Mouse (Mus musculus) ES-Bruce4 (cell line): ENCODE results near the gene Cdhr4. TPM values are rescaled to one million over a fixed set of nuclear protein-coding genes. Genes with fewer than 3 reads are reported as not detected.
"Not testable (repeated sequence)": the region's sequence is repeated elsewhere in the genome, so short reads cannot be mapped to it uniquely, and the experiment has no call there.

Experiments used
- H3K27ac ChIP-seq: 2 replicates; pipeline ENCODE4 v1.5.1; 2012; ENCODE audit warnings: low read length, inconsistent platforms; ENCODE audit not compliant: insufficient read depth
- H3K27me3 ChIP-seq: 2 replicates; pipeline ENCODE4 v1.6.1; 2012; ENCODE audit warnings: mild to moderate bottlenecking, low read length, inconsistent platforms; ENCODE audit not compliant: control insufficient read depth, poor library complexity, insufficient read depth, severe bottlenecking
- H3K36me3 ChIP-seq: 2 replicates; pipeline ENCODE4 v1.6.1; 2012; ENCODE audit warnings: inconsistent platforms, mild to moderate bottlenecking, low read length, moderate library complexity; ENCODE audit not compliant: control insufficient read depth, poor library complexity, insufficient read depth, severe bottlenecking
- H3K4me1 ChIP-seq: one replicate; pipeline ENCODE4 v1.8.1; 2011; ENCODE audit warnings: low read length; ENCODE audit not compliant: control insufficient read depth, insufficient read depth
- H3K4me3 ChIP-seq: 2 replicates; pipeline ENCODE4 v1.5.1; 2011; ENCODE audit warnings: low read depth, mild to moderate bottlenecking, low read length
- H3K9ac ChIP-seq: 2 replicates; pipeline ENCODE4 v1.6.1; 2012; ENCODE audit warnings: low read depth, mild to moderate bottlenecking, inconsistent platforms; ENCODE audit not compliant: poor library complexity, severe bottlenecking
- H3K9me3 ChIP-seq: replicated peaks from 2 replicates; pipeline ENCODE4 v1.6.1; 2012; ENCODE audit warnings: mild to moderate bottlenecking, low read length, inconsistent platforms; ENCODE audit not compliant: control insufficient read depth, poor library complexity, insufficient read depth, severe bottlenecking
- CTCF ChIP-seq: IDR thresholded peaks from one replicate; pipeline ENCODE4 v1.8.1; 2011; ENCODE audit warnings: low read depth, low read length
- EP300 ChIP-seq: IDR thresholded peaks from 2 replicates; pipeline ENCODE4 v1.6.1; 2011; ENCODE audit warnings: low read depth, low read length; ENCODE audit not compliant: insufficient read depth
- POLR2A ChIP-seq: IDR thresholded peaks from one replicate; pipeline ENCODE4 v1.8.1; 2011; ENCODE audit warnings: low read length; ENCODE audit not compliant: insufficient read depth
- polyA plus RNA-seq: library from polyadenylated mRNA; stranded (reverse); fragments of >200 nt; gene quantifications from 2 replicates; pipeline ENCODE4 v1.2.4, GENCODE M21; 2011; ENCODE audit warnings: low read depth; ENCODE audit not compliant: missing spikeins, insufficient read depth, insufficient read length

The Cdhr4 gene
- polyA plus RNA-seq, 1 experiment, result not detected

DNA sequence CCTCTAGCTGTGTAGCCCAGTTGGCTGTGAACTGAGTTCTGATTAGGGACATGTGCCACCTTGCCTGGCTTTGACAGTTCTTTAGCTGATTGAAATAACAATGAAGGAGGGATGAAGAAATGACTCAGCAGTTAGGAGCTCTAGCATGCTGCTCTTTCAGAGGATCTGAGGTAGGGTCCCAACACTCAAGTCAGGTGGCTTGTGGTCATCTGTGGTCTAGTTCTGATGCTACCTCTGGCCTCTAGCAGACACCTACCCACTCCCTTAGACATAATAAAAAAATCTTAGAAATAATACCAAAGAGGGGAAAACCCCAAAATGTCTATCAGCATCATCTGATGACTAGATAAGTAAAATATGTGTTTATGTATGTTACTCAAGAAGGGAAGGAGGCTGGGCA is 18.1 kb downstream of the Cdhr4 start:
- Histone ChIP-seq H3K27ac (0 out of 2 replicates have a peak overlapping the region, but pooled peaks have one; percentile 42), H3K36me3 (peaks cover 2% of the 10 kb centered on the region; the same call in 1 of the 2 replicates), H3K9ac (0 out of 2 replicates have a peak overlapping the region, but pooled peaks have one; percentile 26), H3K27me3 (no peaks in the 10 kb centered on the region), H3K4me3 (no peak overlapping the region), H3K4me1 (peaks cover 9% of the 10 kb centered on the region), H3K9me3 (no peaks in the 10 kb centered on the region)
- TF ChIP-seq CTCF (no peak), EP300 (no peak), POLR2A (no peak)

DNA sequence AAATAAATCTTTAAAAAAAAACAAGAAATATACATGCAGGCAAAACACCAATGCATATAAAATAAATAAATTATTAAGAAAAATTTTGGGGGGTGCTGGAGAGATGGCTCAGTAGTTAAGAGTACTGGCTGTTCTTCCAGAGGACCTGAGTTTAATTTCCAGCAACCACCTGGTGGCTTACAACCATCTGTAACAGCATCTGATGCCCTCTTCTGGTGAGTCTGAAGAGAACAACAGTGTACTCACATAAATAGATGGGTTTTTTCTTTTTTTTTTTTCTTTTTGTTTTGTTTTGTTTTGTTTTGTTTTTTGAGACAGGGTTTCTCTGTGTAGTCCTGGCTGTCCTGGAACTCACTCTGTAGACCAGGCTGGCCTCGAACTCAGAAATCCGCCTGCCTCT is 21.3 kb downstream of the Cdhr4 start:
- not testable (repeated sequence) for H3K4me3 ChIP-seq, H3K4me1 ChIP-seq, H3K9me3 ChIP-seq, H3K36me3 ChIP-seq, H3K27ac ChIP-seq, H3K9ac ChIP-seq, H3K27me3 ChIP-seq

- no peak for TF ChIP-seq POLR2A
- TF ChIP-seq EP300, result no peak
- no peak for TF ChIP-seq CTCF
- H3K4me1 ChIP-seq, result peaks cover 3% of the 10 kb centered on the region
- H3K9me3 ChIP-seq, result no peaks in the 10 kb centered on the region
- H3K4me3 ChIP-seq, result no peak overlapping the region
- H3K36me3 ChIP-seq, result peaks cover 2% of the 10 kb centered on the region; the same call in 1 of the 2 replicates
- no peak overlapping the region for H3K27ac ChIP-seq
- H3K27me3 ChIP-seq, result no peaks in the 10 kb centered on the region
- H3K9ac ChIP-seq, result no peak overlapping the region
These were observed 24.8 kb downstream of the Cdhr4 start for GRCm38 (mm10) chr9:108017127-108017526.

DNA sequence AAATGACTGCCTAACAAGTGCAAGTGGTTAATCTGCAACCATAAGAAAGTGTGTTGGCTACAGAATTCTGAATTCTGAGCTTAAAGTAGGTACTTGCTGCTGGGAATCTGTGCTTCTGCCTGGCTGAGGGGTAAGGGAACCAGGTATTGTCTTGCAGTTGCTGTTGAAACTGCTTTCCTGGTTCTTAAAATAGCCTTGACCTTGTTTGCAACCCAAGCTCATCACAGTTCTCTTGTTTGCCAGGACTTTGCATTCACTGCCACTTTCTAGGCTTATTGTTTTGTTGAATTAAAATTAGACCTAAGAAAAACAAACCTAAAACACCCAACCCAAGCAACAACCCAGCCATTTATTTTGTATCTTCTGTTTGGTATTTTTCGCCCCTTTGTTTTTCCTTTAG is 28.4 kb downstream of the Cdhr4 start:
- peaks cover 3% of the 10 kb centered on the region for H3K4me1 ChIP-seq
- H3K9ac ChIP-seq, result no peak overlapping the region
- no peak overlapping the region for H3K4me3 ChIP-seq
- TF ChIP-seq POLR2A (no peak), EP300 (no peak), CTCF (no peak)
- no peaks in the 10 kb centered on the region for H3K9me3 ChIP-seq
- no peaks in the 10 kb centered on the region for H3K27me3 ChIP-seq
- no peak overlapping the region for H3K27ac ChIP-seq
- H3K36me3 ChIP-seq, result peaks cover 9% of the 10 kb centered on the region

- Histone ChIP-seq H3K27me3 (no peaks in the 10 kb centered on the region), H3K36me3 (peaks cover 17% of the 10 kb centered on the region), H3K27ac (no peak overlapping the region), H3K9ac (no peak overlapping the region), H3K9me3 (no peaks in the 10 kb centered on the region), H3K4me1 (peaks cover 3% of the 10 kb centered on the region), H3K4me3 (no peak overlapping the region)
- TF ChIP-seq POLR2A (no peak), CTCF (no peak), EP300 (no peak)
These were observed 30.9 kb downstream of the Cdhr4 start for GRCm38 (mm10) chr9:108023216-108023615.

DNA sequence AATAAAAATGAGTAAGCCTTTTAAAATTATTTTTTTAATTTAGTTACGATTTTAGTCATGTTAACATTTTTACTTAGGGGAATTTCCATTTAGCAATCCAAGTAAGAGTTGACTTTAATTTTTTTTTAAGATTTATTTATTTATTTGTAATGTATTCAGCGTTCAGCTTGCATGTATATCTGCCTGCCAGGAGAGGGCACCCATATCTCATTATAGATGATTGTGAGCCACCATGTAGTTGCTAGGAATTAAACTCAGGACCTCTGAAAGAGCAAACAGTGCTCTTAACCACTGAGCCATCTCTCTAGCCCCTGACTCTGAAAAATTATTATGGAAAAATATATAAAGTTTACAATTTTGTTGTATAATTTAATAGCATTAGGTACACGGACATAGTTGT is 34.3 kb downstream of the Cdhr4 start:
- peaks cover 17% of the 10 kb centered on the region for H3K36me3 ChIP-seq
- H3K4me3 ChIP-seq, result no peak overlapping the region
- H3K27me3 ChIP-seq, result no peaks in the 10 kb centered on the region
- peaks cover 1% of the 10 kb centered on the region for H3K4me1 ChIP-seq
- H3K9me3 ChIP-seq, result no peaks in the 10 kb centered on the region
- H3K27ac ChIP-seq, result no peak overlapping the region
- TF ChIP-seq CTCF, result no peak
- TF ChIP-seq POLR2A, result no peak
- TF ChIP-seq EP300, result no peak
- H3K9ac ChIP-seq, result no peak overlapping the region

GRCm38 (mm10) chr9:108027867-108028266 is 35.6 kb downstream of the Cdhr4 start:
- Histone ChIP-seq H3K27me3 (no peaks in the 10 kb centered on the region), H3K4me3 (no peak overlapping the region), H3K9ac (no peak overlapping the region), H3K27ac (no peak overlapping the region), H3K4me1 (no peaks in the 10 kb centered on the region), H3K9me3 (no peaks in the 10 kb centered on the region), H3K36me3 (peaks cover 17% of the 10 kb centered on the region)
- no peak for TF ChIP-seq POLR2A
